Mouse (Mus musculus) lung, postnatal 14 days (tissue): ENCODE data around the gene 4931406P16Rik.

Experiments used
- DNase-seq: peaks from one replicate; pipeline ENCODE4 v3.0.0; 2021

4931406P16Rik gene

GRCm38 (mm10) chr7:34242176-34242575 is 71.2 kb downstream of the 4931406P16Rik start:
- no peak for DNase-seq

GRCm38 (mm10) chr7:34238086-34238485 is 75.3 kb downstream of the 4931406P16Rik start:
- no peak for DNase-seq

- DNase-seq = no peak
Observed at GRCm38 (mm10) chr7:34235602-34236001, 77.7 kb downstream of the 4931406P16Rik start.

GRCm38 (mm10) chr7:34234610-34235561 is 78.5 kb downstream of the 4931406P16Rik start:
- no peak for DNase-seq

GRCm38 (mm10) chr7:34233909-34234609 is 79.3 kb downstream of the 4931406P16Rik start:
- DNase-seq = peak; percentile 97

GRCm38 (mm10) chr7:34232785-34233725 is 80.3 kb downstream of the 4931406P16Rik start:
- no peak for DNase-seq

- peak; percentile 83 for DNase-seq
Observed at GRCm38 (mm10) chr7:34230116-34230515, 83.2 kb downstream of the 4931406P16Rik start, which contains the start of gene Gpi1. TSS of gene Gpi1 (minus strand) at chr7:34230336.

GRCm38 (mm10) chr7:34229691-34230111 is 83.7 kb downstream of the 4931406P16Rik start:
- peak; percentile 31 for DNase-seq

GRCm38 (mm10) chr7:34229153-34229552 is 84.2 kb downstream of the 4931406P16Rik start:
- DNase-seq = no peak

GRCm38 (mm10) chr7:34228641-34229040 is 84.7 kb downstream of the 4931406P16Rik start:
- DNase-seq = no peak

- no peak for DNase-seq
Observed at GRCm38 (mm10) chr7:34226846-34227245, 86.5 kb downstream of the 4931406P16Rik start.

- no peak for DNase-seq
Observed at GRCm38 (mm10) chr7:34226086-34226485, 87.3 kb downstream of the 4931406P16Rik start.

- DNase-seq = no peak
Observed at GRCm38 (mm10) chr7:34224308-34224707, 89.0 kb downstream of the 4931406P16Rik start.

- DNase-seq = no peak
Observed at GRCm38 (mm10) chr7:34222340-34222739, 91.0 kb downstream of the 4931406P16Rik start.

GRCm38 (mm10) chr7:34221594-34222250 is 91.6 kb downstream of the 4931406P16Rik start:
- no peak for DNase-seq

GRCm38 (mm10) chr7:34218496-34218895 is 94.9 kb downstream of the 4931406P16Rik start:
- no peak for DNase-seq

- no peak for DNase-seq
Observed at GRCm38 (mm10) chr7:34216474-34216873, 96.9 kb downstream of the 4931406P16Rik start.

GRCm38 (mm10) chr7:34215481-34215880 is 97.9 kb downstream of the 4931406P16Rik start:
- DNase-seq = no peak

- peak; percentile 18 for DNase-seq
Observed at GRCm38 (mm10) chr7:34214644-34215043, 98.7 kb downstream of the 4931406P16Rik start.

- DNase-seq = no peak
Observed at GRCm38 (mm10) chr7:34213281-34213680, 100.1 kb downstream of the 4931406P16Rik start.

GRCm38 (mm10) chr7:34208027-34208745 is 105.2 kb downstream of the 4931406P16Rik start:
- DNase-seq = no peak
